Mouse (Mus musculus) bone marrow macrophage, adult 2 months (primary cell): ENCODE data around the gene Peli3. TPM values are rescaled to one million over a fixed set of nuclear protein-coding genes. Genes with fewer than 3 reads are reported as not detected.
A peak's percentile ranks its signal among the peaks of the same experiment; 100 is the strongest.

Experiments used
- H3K27ac ChIP-seq: 2 replicates; pipeline ENCODE4 v1.5.1; 2012; ENCODE audit warnings: low read depth, low read length; ENCODE audit not compliant: insufficient read depth
- H3K4me1 ChIP-seq: 2 replicates; pipeline ENCODE4 v1.6.1; 2012; ENCODE audit warnings: low read length; ENCODE audit not compliant: control insufficient read depth, insufficient read depth
- H3K4me3 ChIP-seq: 2 replicates; pipeline ENCODE4 v1.5.1; 2012; ENCODE audit warnings: mild to moderate bottlenecking, low read length, moderate library complexity; ENCODE audit not compliant: insufficient read depth
- CTCF ChIP-seq: IDR thresholded peaks from 2 replicates; pipeline ENCODE4 v1.5.1; 2012; ENCODE audit warnings: low read depth, mild to moderate bottlenecking, low read length, moderate library complexity
- POLR2A ChIP-seq: IDR thresholded peaks from 2 replicates; pipeline ENCODE4 v1.6.1; 2012; ENCODE audit warnings: mild to moderate bottlenecking, low read depth, low read length, borderline replicate concordance
- polyA plus RNA-seq: library from polyadenylated mRNA; stranded (reverse); fragments of >200 nt; gene quantifications from 2 replicates; pipeline ENCODE4 v1.2.4, GENCODE M21; 2012; ENCODE audit not compliant: missing spikeins, insufficient read depth, insufficient read length

Peli3 gene
- polyA plus RNA-seq, 1 experiment, result 5.4 TPM

GRCm38 (mm10) chr19:4915924-4916603 lies 26.9 kb downstream of the Peli3 start:
- no peak for TF ChIP-seq CTCF
- no peak for TF ChIP-seq POLR2A
- Histone ChIP-seq H3K4me3 (no peak overlapping the region), H3K27ac (no peak overlapping the region), H3K4me1 (no peaks in the 10 kb centered on the region)

- Histone ChIP-seq H3K27ac (no peak overlapping the region), H3K4me3 (no peak overlapping the region)
- TF ChIP-seq POLR2A (no peak), CTCF (no peak)
These were observed 33.6 kb downstream of the Peli3 start for GRCm38 (mm10) chr19:4909376-4909775.

GRCm38 (mm10) chr19:4908107-4908506 lies 34.8 kb downstream of the Peli3 start:
- no peak overlapping the region for H3K4me3 ChIP-seq
- no peak overlapping the region for H3K27ac ChIP-seq
- peak; percentile 42; the same call in 1 of the 2 replicates for TF ChIP-seq CTCF
- TF ChIP-seq POLR2A, result no peak

More at GRCm38 (mm10) chr19:4909376-4909775, 33.6 kb downstream of the Peli3 start:
- peaks cover 5% of the 10 kb centered on the region for H3K4me1 ChIP-seq

GRCm38 (mm10) chr19:4905979-4906794 lies 36.7 kb downstream of the Peli3 start, which contains the start of gene Bbs1:
Bbs1 (minus strand) TSS chr19:4906628.
- H3K27ac ChIP-seq, result no peak within 1 kb of the TSS
- H3K4me1 ChIP-seq, result peaks cover 5% of the 10 kb centered on the region
- no peak for TF ChIP-seq POLR2A
- no peak for TF ChIP-seq CTCF
- peak within 1 kb of the TSS; percentile 95 for H3K4me3 ChIP-seq

More at GRCm38 (mm10) chr19:4908107-4908506, 34.8 kb downstream of the Peli3 start:
- H3K4me1 ChIP-seq, result peaks cover 5% of the 10 kb centered on the region

- H3K4me3 ChIP-seq, result no peak overlapping the region
- no peak for TF ChIP-seq POLR2A
- no peak for TF ChIP-seq CTCF
- no peak overlapping the region for H3K27ac ChIP-seq
- no peaks in the 10 kb centered on the region for H3K4me1 ChIP-seq
These were observed 43.0 kb downstream of the Peli3 start for GRCm38 (mm10) chr19:4899888-4900287.

GRCm38 (mm10) chr19:4898972-4899371 lies 44.0 kb downstream of the Peli3 start:
- Histone ChIP-seq H3K27ac (no peak overlapping the region), H3K4me3 (no peak overlapping the region), H3K4me1 (no peaks in the 10 kb centered on the region)
- TF ChIP-seq POLR2A (no peak), CTCF (no peak)

GRCm38 (mm10) chr19:4896780-4897520 lies 46.0 kb downstream of the Peli3 start:
- H3K27ac ChIP-seq, result no peak overlapping the region
- TF ChIP-seq CTCF, result no peak
- no peak for TF ChIP-seq POLR2A
- no peak overlapping the region for H3K4me3 ChIP-seq
- H3K4me1 ChIP-seq, result no peaks in the 10 kb centered on the region

GRCm38 (mm10) chr19:4891798-4892197 lies 51.1 kb downstream of the Peli3 start:
- Histone ChIP-seq H3K4me1 (no peaks in the 10 kb centered on the region), H3K27ac (no peak overlapping the region), H3K4me3 (no peak overlapping the region)
- TF ChIP-seq POLR2A, result no peak
- TF ChIP-seq CTCF, result no peak

- no peak overlapping the region for H3K27ac ChIP-seq
- no peaks in the 10 kb centered on the region for H3K4me1 ChIP-seq
- TF ChIP-seq POLR2A, result no peak
- no peak for TF ChIP-seq CTCF
- H3K4me3 ChIP-seq, result no peak overlapping the region
These were observed 53.1 kb downstream of the Peli3 start for GRCm38 (mm10) chr19:4889791-4890190.

GRCm38 (mm10) chr19:4883961-4884360 lies 59.0 kb downstream of the Peli3 start:
- Histone ChIP-seq H3K27ac (no peak overlapping the region), H3K4me1 (peaks cover 7% of the 10 kb centered on the region), H3K4me3 (no peak overlapping the region)
- TF ChIP-seq POLR2A (no peak), CTCF (no peak)

Other genes with a start within 250 kb of the Peli3 start
- not detected in 2 replicates for gene Gm960, start 244.5 kb downstream of the Peli3 start, polyA plus RNA-seq
- gene Sptbn2, start 232.0 kb downstream of the Peli3 start, polyA plus RNA-seq, result not detected in 2 replicates
- 6.2 and 7.7 TPM in 2 replicates for gene Rbm4b, start 186.6 kb downstream of the Peli3 start, polyA plus RNA-seq
- 18.5 and 18.6 TPM in 2 replicates for gene Rbm4, start 149.2 kb downstream of the Peli3 start, polyA plus RNA-seq
- 9.0 and 22.6 TPM in 2 replicates for gene Gm21992, start 131.5 kb downstream of the Peli3 start, polyA plus RNA-seq
- gene Rbm14, start 131.5 kb downstream of the Peli3 start, polyA plus RNA-seq, result 21.0 and 22.9 TPM in 2 replicates
- gene Ccs, start 103.8 kb downstream of the Peli3 start, polyA plus RNA-seq, result 42.5 and 42.8 TPM in 2 replicates
- gene Ccdc87, start 103.8 kb downstream of the Peli3 start, polyA plus RNA-seq, result not detected in 2 replicates
- gene Ctsf, start 88.0 kb downstream of the Peli3 start, polyA plus RNA-seq, result 23.6 and 29.5 TPM in 2 replicates
- 0.56 TPM in 1 of 2 replicates, not detected in the other for gene Actn3, start 65.2 kb downstream of the Peli3 start, polyA plus RNA-seq
- 12.0 and 14.2 TPM in 2 replicates for gene Zdhhc24, start 64.5 kb downstream of the Peli3 start, polyA plus RNA-seq
- 2.0 and 3.0 TPM in 2 replicates for gene Bbs1, start 36.5 kb downstream of the Peli3 start, polyA plus RNA-seq
- 39.7 and 62.7 TPM in 2 replicates for gene Dpp3, start 14.8 kb downstream of the Peli3 start, polyA plus RNA-seq
- gene Mrpl11, start 19.0 kb upstream of the Peli3 start, polyA plus RNA-seq, result 45.6 and 53.2 TPM in 2 replicates
- 1.3 and 1.6 TPM in 2 replicates for gene Npas4, start 47.2 kb upstream of the Peli3 start, polyA plus RNA-seq
- 0.91 and 1.2 TPM in 2 replicates for gene Slc29a2, start 80.7 kb upstream of the Peli3 start, polyA plus RNA-seq
- 23.3 and 30.4 TPM in 2 replicates for gene B4gat1, start 95.7 kb upstream of the Peli3 start, polyA plus RNA-seq
- gene AC124502.3, start 95.8 kb upstream of the Peli3 start, polyA plus RNA-seq, result 1.6 and 2.2 TPM in 2 replicates
- gene Brms1, start 98.2 kb upstream of the Peli3 start, polyA plus RNA-seq, result 58.2 and 63.1 TPM in 2 replicates
- 1.0 and 1.7 TPM in 2 replicates for gene Rin1, start 107.4 kb upstream of the Peli3 start, polyA plus RNA-seq
- gene Cd248, start 125.0 kb upstream of the Peli3 start, polyA plus RNA-seq, result 0.31 and 0.35 TPM in 2 replicates
- gene Tmem151a, start 142.4 kb upstream of the Peli3 start, polyA plus RNA-seq, result not detected in 2 replicates
- 33.2 and 34.1 TPM in 2 replicates for gene Yif1a, start 145.4 kb upstream of the Peli3 start, polyA plus RNA-seq
- gene Cnih2, start 155.4 kb upstream of the Peli3 start, polyA plus RNA-seq, result not detected in 2 replicates
- 120 and 142 TPM in 2 replicates for gene Rab1b, start 163.9 kb upstream of the Peli3 start, polyA plus RNA-seq
- gene Klc2, start 175.4 kb upstream of the Peli3 start, polyA plus RNA-seq, result 13.8 and 14.8 TPM in 2 replicates